Mouse (Mus musculus) cortical plate, adult 2 months (tissue): Measurements from ENCODE around the gene Fam234b.

Source experiments
- CTCF ChIP-seq: fragments of 200-500 bp; IDR thresholded peaks from 2 replicates; pipeline ENCODE4 v1.5.1; 2011; ENCODE audit warnings: mild to moderate bottlenecking, control low read depth, low read length; ENCODE audit not compliant: insufficient read depth; ENCODE audit errors: extremely low read depth
- POLR2A ChIP-seq: fragments of 200-500 bp; IDR thresholded peaks from 2 replicates; pipeline ENCODE4 v1.6.1; 2011; ENCODE audit warnings: mild to moderate bottlenecking, low read length, control low read depth; ENCODE audit not compliant: insufficient read depth; ENCODE audit errors: extremely low read depth

GRCm38 (mm10) chr6:135203737-135204136, 6.0 kb downstream of the Fam234b start:
- TF ChIP-seq POLR2A (no peak), CTCF (no peak)
